Mouse (Mus musculus): ENCODE results near the gene Oasl1.
"Not testable (repeated sequence)": the region's sequence is repeated elsewhere in the genome, so short reads cannot be mapped to it uniquely, and the experiment has no call there.

The Oasl1 gene

DNA sequence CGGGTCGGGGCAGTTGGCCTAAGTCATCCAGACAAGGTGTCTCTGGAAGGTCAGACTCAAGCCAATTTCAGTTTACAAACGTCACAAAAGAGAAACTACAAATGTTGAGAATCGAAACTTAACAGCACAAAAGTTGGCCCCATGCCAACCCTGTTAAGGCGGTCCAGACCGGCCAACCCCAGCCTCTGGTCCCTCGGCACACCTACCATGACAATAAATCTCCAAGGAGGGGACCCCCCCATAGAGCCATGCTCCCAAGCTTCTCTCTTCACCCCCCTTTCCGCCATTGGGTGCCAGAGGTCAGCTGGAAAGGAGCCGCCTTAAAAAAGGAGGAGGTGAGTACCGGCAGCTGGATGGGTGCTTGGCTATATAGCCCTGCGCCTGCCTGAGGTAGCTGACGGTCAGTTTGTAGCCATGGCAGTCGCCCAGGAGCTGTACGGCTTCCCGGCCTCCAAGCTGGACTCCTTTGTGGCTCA is at the start of gene Oasl1:
Gene Oasl1, plus strand, starts transcription at position 243 of the 476 bp plus-strand sequence.
- DNase-seq: peak; percentile 67 to 79

DNA sequence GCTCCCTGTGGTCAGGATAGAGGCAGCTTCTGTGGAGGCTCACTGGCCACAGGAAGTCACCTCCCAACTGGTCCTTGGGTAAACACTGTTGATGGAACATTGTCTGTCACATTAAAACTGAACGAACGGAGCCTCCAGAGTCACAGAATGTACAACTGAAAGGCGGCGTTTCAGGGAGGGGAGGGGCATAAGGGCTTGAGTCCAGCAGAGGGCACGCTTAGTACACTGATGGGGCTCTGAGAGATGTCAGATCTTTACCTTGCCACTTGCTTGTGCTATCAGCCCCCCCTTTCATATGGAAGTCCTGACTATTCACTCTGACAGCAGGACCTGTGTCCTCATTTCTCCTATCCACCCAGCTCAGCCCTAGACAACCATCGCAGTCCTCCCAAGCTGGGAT is 47.2 kb upstream of the Oasl1 start:
- peak; percentile 41 to 68 for DNase-seq

DNA sequence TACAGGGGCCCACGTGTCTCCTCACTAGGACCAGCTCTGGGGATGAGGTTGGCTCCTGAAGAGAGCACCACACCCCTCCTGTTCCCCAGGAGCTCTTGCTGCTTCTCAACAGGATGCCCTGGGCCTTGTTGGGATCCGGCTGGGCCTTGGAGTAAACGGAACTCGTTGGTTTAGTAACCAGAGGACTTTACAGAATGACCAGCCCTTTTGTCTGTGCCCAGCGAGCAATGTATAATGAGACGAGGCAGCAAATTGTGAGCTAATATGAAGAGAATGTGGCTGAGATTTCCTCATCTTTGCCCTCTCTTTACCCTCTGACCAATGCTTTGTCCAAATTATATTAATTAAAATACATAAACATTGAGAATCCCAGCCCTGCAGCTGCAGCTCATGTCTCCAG is 46.7 kb upstream of the Oasl1 start:
- DNase-seq: no peak

DNA sequence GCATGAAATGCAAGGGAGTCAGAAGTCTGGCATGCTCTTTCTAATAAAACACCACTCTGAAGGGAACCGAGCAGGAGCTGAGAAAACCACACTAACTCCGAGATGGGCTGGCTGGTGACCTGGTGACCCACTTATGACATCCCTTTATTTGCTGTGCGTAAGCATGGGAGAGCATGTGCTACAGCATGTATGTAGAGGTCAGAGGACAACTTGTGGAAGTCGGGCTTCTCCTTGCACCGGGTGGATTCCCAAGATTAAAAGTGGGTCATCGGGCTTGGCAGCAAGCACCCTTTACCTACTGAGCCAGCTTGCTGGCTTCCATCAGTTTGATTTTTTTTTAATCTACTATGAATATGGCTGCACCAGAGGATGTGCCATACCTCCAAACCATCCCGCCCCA is 45.6 kb upstream of the Oasl1 start:
- no peak for DNase-seq

DNA sequence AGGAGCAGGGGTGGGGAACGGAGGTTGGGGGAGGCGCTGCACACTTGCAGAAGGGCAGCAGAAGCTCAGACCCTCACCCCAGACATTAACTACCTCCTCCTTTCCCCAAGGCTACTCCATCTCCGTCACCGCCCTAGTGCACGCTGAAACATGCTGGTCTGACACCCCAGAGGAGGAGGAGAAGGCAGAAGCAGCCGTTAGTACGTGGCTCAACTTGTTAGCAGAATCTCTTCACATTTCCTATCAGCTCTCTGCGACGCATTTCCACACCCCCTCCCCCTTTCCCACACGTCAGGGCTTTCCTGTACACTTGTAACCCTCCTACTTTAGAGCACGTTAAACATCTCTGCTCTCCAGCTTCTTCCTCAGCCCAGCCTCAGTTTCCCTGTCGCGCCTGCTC is 43.6 kb upstream of the Oasl1 start:
- DNase-seq: no peak

DNA sequence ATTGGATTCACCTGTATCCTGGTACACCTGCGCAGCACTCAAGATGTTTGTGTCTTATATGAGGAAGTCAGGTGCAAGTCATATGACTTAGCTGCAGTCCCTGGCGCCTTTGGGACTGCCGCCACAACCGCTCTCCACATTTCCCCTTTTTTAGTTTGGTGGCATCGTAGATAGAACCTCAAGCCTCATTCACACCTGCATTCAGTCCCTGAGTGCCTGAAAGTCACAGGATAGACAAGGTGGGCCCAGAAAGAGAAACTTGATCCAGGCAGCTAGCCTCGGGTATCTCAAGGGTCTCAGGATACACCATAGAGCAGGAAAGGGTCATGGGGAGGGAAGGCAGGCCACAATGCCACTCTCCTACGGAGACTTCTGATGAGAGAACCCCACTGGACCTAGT is 40.7 kb upstream of the Oasl1 start:
- DNase-seq: not testable (repeated sequence)

DNA sequence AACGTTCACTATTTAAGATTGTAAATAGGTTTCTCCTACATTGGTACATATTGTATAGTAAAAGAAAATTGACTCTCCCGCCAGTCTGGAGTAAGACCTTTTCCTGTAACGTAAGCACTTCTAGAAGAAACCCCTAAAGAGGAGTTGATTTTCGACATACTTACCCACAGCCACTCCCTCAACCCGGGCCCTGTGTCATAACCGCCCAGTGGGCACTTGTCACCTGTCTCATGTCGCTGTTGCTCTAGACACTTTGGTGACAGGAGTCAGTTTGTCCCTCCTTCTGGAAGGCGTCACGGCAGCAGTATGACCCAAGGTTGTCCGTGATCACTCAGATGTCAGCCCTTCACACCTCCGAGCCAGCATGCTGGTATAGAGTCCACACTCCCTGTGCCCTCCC is 40.0 kb upstream of the Oasl1 start:
- no peak for DNase-seq

DNA sequence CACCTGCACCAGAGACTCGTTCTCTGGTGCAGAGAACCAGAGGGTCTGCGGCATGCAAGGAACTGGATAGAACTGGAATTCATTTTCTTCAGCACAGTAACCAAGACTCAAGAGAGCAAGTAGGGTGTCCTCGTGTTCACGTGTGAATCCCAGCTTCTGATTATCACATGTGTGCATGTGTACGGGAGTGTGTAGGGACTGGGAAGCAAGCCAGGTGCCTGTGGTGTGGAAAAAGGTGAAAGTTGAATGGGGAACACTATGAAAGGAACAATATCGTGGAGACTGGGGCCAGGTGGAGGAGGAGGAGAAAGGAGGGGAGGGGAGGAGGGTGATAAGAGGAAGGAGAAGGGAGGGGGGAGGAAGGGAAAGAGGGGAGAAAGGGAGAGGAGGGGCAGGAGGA is 36.2 kb upstream of the Oasl1 start:
- peak in 1 of 2 experiments; percentile 19 for DNase-seq

DNA sequence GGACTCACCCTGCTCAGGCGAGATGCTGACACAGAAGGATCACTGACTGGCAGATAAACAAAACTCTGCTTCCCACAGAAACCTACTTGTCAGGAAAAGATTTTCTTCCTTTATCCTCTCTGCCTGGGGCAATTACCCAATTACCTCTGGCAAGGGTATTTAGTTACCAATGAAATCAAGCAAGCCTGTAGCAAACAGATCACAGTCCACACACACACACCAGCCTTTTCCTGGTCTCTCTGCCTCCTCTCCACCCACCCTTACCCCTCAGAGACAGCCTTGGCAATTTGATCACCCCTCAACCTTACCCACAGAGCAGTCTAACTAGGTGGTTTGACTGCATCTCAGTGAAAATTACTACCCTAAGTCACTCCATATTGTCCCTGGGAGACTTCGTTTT is 34.0 kb upstream of the Oasl1 start:
- no peak for DNase-seq

DNA sequence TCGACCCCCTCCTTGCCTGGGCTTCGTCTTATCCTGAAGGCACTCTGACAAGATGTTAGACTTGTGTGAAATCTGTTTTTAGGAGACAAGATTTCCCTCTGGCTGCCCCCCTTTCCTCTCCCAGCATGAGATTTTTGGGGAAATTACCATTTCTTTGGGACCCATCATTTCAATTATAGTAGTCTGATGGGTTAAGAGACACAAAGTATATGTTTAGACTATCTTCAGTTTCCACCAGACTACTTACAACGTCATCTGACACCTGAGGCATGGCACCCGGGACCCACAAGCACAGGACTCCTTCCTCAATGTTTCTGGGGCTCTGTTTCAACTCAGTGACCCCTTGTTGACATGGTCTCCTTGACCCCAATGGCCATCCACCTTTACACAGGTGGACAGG is 27.5 kb upstream of the Oasl1 start:
- no peak for DNase-seq

DNA sequence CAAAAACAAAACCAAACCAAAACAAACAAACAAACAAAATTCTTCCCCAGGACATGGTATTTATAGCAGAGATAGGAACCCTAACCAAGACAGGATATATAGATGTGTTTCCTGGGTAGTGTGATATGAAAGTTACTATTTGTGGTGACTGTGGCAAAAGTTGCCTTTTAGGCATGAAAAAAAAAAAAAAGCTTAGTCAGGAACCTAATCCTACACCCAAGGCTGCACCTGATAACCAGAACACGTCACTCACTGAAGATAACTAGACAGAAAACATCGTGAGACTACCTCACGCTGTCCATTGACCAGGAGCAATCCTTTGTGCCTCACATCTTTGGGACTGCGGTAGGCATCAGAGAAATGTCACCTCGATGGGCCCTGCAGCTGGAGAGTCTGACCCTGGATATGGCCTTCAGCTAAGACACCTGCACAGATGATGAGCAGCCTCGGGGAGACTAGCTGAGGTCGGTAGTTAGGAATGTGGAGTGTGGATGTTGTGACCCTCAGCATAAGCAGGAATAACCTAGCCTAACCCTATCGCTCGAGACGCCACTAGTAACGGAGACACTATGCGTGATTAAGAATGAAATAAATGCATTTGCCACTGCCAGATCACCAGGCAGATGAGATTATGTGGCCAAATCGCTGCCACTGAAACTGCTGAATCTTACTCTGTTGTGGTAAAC is 26.2 kb upstream of the Oasl1 start, which contains the start of gene Oasl2:
Gene Oasl2, plus strand, starts transcription at position 249 of the 686 bp plus-strand sequence.
- no peak for DNase-seq

DNA sequence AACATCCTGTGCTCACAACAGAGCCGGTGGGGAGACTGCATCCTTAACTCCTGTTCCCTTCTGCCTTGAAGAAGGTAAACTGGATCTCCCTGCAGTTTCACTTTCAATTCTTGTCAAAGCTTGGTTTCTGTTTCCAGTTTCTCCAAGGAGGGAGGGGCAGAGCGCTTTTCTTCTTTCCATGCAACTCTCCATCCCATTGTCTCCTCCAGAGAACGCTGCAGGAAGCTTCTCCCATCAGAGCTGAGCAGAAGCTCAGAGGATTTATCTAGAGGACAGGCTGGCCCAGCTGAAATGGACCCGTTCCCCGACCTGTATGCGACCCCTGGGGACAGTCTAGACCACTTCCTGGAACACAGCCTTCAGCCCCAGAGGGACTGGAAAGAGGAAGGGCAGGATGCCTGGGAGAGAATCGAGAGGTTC is 25.7 kb upstream of the Oasl1 start:
- DNase-seq: peak; percentile 60 to 73

DNA sequence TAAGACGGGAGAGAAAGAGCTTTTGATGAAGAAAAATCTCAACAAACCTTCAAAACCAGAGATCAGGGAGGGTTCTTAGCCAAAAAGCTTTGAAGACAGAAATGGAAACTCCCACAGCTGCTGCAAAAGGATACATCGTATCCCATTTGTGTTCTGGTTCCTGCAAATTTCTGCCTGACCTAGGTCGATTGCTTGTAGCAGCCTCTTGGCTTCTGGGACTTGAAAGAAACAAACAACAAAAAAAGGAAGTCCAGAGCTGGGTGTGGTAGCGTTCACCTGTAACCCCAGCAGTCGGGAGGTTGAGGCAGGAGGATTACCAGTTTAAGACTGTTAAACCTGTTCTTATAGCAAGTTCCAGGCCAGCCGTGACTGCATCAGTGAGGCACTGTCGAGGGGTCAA is 24.2 kb upstream of the Oasl1 start:
- DNase-seq: no peak

DNA sequence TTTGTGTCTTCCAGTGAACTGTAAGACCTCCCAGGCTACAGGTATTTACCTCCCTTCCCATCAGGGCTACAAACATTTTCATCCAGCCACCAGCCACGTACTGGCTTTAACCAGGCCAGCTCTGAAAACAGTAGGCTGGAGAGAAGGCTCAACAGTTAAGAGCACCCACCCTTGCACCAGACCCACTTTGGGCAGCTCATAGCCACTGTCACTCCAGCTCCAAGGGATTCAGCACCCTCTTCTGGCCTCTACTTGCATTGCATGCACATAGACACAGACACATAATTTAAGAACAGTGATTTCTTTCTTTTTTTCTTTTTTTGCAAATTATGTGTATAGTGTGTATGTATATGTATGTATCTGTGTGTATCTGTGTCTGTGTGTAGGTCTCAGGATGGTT is 20.6 kb upstream of the Oasl1 start:
- peak; percentile 42 to 81 for DNase-seq

DNA sequence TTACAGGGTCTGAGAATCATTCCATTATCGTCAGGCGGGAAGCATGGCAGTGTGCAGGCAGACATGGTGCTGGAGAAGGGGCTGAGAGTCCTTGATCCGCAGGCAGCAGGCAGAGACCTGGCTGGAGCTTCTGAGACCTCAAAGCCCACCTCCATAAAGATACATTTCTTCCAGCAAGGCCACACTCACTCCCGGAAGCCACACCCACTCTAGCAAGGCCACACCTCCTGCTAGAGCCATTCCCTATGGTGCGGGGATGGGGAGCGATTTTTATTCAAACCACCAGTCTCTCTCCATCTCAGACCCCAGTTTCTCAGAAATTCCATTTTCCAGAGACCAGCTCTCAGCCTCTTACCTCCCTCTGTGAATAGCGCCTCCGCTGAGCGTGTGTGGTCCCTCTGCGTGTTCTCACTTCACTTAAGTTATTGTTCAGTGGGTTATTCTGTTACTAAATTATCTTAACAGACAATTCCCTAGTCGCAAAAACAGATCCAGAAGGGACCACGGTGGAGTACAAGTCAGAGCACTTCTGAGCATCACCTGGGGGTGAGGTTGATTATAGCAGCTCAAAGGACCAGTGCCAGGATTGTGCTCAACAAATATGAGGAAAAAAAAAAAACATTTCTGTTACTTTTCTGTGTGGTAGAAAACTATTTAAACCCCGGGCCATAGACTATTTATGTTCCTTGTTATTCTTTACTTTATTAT is 14.3 kb upstream of the Oasl1 start:
- DNase-seq: no peak

DNA sequence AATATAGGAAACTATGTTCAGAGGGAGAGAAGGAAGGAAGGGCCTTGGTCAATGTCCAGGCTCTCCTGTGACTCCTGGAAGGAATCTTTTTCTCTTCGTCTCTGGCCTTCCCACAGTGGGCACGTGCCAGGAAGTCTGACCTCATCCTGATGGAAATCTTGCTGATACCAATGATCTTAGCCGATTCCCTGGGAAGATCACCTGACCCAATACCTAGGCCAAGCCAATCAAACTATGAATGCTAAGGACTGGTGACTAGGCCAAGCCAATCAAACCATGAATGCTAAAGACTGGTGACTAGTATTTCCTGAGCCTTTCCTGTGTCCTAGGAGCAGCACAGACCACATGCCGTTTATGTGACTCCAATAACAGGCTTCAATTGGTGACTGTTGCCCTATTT is 9.4 kb upstream of the Oasl1 start:
- peak; percentile 42 to 46 for DNase-seq

DNA sequence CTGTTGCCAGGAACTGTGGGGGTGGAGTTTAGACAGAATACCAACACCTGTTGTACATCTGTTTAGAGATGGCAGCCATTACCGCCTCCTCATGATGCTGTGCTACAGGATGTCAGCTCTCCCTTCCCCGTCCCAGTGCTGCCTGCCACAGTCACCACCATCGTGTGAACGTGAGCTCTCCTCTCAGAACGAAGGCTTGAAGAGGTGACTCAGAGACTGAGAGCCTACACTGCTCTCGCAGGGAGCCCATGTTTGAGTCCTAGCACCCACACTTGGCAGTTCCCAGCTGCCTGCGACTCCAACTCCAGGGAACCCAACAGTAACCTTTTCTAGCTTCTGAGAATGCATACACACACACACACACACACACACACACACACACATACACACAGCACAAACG is 8.2 kb upstream of the Oasl1 start:
- DNase-seq: no peak

DNA sequence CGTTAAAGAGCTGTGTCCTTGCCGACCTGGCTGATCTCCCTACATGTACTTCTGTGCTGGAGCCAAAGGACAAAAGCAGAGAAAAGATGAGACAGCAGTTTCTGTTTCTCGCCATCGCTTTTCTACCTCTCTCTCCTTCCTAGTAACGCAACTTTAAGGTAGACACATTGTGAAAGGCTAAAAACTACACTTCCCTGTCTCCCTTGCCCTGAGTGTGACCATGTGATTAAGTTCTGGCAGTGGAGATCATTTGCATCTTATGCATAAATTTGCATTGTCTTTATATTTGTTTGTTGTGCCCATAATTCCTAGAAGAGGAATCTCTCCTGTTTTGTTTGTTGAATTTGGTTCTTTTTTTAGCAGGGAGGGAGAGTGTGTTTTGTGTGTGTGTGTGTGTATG is 7.2 kb upstream of the Oasl1 start:
- no peak for DNase-seq

DNA sequence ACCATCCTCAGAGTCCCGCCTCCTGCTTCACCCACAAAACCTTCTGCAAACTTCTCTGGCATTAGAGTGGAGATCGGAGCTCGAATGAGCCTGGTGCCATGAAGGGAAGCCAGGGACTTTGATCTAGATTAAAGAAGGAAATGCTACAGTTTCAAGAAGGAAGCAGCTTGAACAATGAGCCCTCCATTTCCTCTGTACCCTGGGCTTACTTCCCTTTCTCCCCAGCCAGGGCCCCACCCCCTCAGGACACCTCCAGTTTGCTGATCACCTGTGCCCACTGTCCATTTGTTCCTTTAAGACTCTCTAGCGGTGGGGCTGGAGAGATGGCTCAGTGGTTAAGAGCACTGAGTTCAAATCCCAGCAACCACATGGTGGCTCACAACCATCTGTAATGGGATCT is 6.3 kb upstream of the Oasl1 start:
- peak in 1 of 2 experiments; percentile 23 for DNase-seq

DNA sequence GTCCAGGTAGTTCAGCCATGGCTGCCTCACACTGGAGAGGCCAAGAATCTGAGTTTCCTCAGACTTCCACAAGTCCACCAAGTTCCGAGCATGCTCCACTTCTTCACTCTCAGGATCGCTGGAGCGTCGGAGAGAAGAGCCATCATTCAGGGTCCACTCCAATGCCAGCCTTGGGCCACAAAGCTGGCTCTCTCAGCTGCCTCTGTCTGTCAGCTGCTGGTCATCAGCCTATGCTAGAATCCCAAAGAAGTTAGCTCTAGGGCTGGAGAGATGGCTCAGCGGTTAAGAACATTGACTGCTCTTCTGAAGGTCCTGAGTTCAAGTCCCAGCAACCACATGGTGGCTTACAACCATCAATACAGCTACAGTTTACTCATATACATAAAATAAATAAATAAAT is 5.7 kb upstream of the Oasl1 start:
- not testable (repeated sequence) for DNase-seq

DNA sequence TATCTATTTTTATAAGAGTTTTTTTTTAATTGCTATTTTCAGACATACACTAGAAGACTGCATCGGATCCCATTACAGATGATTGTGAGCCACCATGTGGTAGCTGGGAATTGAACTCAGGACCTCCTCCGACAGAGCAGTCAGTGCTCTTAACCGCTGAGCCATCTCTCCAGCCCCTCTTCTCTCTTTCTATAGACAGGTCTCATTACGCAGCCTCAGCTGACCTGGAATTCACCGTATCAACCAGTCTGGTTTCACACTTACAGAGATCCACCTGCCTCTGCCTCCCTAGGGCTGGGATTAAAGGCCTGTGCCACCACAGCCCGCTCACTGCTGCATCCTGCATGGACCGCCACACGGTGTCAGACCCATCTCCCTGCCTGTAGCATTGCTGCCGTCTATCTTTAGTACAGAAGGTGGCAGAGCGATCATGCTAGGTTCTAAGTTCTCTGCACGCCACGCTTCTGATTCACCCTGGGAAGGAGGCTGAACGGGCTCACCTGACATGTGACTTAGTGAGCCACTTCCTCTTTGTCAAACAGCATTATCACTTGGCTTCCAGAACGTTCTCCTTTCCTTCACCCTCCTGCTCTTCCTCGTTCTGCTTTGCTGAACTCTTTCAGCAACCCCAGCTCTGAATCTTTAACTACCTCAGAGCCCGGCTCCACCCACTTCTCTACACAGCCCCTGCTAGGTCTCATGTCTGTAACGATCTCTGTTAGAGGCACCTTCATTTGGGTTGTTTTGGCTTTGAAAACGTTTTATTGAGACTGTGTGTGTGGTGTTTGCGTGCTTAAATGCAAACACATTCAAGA is 1.3 kb upstream of the Oasl1 start:
- DNase-seq: peak; percentile 54 to 64

DNA sequence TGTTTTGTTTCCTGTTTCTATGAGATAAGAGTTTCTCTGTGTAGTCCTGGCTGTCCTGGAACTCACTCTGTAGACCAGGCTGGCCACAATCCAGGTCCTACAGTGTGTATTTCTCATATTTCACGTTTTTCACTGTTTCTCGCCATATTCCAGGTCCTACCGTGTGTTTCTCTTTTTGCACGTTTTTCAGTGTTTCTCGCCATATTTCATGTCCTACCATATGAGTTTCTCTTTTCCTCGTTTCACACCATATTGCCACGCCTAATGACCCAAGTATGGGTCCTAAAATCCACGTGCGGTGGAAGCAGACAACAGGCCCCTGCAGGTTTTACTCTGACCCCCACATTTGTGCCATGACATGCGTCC is 691 bp upstream of the Oasl1 start:
- DNase-seq: peak in 1 of 2 experiments; percentile 20

DNA sequence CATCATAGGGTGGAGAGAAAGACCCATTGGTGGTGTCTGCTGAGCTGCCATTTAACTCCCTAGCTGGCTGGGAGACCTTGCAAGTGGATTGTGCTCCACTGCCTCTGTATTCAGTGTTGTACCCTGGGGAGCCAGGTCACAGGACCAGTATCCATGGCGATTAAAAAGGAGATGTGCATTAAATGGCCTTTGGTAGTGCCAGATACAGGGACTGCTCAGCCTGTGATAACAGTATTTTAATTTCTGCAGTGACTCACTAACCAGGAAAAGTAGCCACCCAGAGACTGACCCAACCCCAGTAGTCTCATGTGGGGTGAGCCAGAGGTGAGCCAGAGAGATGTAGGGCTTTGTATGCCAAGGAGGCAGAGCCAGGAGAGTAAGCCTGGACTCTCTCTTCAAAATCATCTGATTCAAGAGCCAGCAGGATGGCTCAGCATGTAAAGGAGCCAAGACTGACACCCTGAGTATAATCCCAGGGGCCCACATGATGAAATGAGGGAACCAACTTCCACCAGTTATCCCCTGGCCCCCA is 3.2 kb downstream of the Oasl1 start:
- DNase-seq: no peak

Data from kidney, postnatal 36 days (tissue).